Mouse (Mus musculus): ENCODE results near the gene Gli1. TPM values are rescaled to one million over a fixed set of nuclear protein-coding genes. Genes with fewer than 3 reads are reported as not detected.

The Gli1 gene
- polyA plus RNA-seq (2012) = 0.18 and 0.44 TPM in 2 replicates

DNA sequence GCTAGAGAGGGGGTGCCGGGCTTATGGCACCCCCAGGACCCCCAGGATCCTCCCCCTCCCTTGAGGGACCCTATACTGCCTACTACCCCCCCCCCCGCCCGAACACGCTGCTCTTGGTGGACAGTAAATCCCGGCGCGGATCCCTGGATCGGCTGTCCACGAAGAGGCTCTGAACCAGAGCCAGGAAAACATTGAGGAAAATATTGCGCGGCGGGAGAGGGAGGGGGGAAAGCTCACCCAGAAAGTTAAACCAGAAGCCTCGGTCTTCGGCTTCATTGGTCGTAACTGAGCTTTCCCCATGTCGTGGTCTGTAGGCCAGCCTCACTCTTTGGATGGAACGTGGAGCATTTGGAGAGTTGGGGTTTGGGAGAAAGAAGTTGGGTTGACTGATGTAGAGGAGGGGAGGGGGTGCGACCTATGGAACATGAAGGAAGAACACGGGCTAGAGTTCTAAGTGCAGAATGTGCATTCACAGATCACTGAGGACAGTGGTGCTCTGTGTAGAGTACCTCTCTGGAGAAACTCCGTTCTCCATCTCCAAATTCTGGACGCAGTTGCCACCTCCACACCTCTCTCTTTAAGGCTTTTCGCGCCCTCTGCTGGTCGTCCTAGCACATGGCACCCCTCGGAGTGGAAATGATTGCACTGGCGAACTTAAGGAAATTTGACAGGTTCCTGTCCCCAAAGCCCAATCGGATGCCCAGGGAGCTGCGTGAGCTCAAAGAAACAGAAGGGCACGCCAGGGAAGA, at the start of gene Gli1:
TSS of gene Gli1 (minus strand) at position 84 of the 749 bp plus-strand sequence.

DNA sequence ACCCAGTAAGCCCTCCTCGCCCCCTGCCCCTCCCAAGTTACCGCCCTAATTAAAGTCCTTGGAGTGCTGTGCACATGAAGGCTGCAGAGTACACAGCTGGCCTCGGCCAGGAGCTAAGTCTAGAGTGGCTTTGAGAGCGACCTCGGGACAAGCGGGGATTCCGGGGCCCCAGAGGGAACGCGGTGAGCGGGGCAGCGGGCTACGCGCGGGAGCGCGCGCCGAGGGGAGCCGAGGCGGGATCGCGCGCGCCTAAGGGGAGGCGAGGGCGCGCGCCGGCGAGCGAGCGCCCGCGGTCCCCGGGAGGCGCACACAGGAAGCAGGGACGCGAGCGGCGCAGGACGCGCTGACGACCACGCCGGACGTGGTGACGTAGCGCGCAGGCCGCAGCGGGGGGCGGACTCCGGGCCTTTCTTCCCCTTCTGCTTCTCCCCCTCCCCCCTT, 38.5 kb upstream of the Gli1 start, which contains the start of gene R3hdm2:
TSS of gene R3hdm2 (plus strand) at position 77 of the 441 bp plus-strand sequence.

DNA sequence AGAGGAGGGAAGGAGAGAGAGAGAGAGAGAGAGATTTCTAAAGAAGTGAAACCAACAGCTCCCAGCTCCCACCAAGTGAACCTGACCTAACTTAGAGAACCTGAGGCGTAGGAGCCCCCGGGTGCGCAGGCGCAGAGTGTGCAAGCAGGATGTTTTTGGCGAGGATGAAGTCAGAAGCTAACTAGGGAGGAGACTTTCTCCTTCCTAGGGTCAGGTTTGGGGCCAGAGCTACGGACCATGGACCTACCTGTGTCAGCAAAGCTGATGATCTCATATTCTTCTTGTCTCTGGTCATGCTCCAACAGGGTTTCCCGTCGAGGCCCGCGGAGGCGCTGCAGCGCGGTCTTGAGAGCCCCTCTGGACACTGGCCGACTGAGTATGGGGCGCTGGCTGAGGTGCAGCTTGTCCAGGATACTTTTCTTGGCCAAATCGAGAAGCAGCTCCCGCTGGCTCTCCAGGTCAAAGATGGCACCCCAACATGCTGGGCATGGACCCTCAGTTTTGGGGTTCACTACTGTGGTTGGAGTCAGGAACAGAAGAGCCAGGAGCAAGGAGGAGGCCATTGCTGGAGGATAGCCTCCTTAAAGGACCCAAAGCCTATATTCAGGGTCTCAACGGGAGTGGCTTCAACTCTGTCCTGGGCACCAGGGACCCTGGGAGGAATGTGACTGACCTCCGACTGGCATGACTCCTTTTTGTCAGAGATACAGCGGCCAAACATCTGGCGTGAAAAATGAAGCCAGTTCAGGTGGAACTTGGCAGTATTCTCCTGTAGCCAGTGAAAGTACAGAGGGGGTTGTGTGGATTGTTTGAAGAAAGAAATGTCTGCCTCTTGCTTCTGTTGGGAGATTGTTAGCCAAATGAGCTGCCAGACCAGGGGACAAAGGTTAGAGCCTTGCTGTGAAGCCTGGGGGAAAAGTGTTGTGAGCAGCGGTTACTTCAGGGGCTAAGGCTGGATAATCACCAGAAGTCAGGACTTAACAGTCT, 28.4 kb upstream of the Gli1 start, which contains the start of gene Inhbc:
TSS of gene Inhbc (minus strand) at position 598 of the 987 bp plus-strand sequence.

GRCm38 (mm10) chr10:127353909-127354895, 12.4 kb upstream of the Gli1 start, which contains the start of gene Inhbe:
TSS of gene Inhbe (minus strand) at chr10:127354411.

DNA sequence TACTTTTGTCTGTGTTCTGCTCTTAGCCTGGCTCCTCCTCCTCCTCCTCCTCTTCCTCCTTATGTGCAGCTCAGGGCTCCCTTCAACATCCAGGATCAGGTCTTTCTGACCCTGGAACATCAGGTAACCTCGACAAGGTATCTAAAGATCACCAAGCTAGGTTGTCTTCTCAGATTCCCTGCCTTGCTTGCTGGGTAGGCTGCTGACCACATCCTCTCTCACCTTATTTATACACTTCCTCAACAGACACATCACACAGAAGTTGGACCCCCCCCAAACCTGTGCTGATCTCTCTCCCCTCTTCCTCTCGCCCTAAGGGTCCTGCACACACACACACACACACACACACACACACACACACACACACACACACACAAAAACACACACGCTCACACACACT, 20.2 kb downstream of the Gli1 start, which contains the start of gene Arhgap9:
TSS of gene Arhgap9 (plus strand) at position 344 of the 400 bp plus-strand sequence.

GRCm38 (mm10) chr10:127311476-127312355, 30.1 kb downstream of the Gli1 start, which contains the start of gene Mars:
TSS of gene Mars (minus strand) at chr10:127311786.

DNA sequence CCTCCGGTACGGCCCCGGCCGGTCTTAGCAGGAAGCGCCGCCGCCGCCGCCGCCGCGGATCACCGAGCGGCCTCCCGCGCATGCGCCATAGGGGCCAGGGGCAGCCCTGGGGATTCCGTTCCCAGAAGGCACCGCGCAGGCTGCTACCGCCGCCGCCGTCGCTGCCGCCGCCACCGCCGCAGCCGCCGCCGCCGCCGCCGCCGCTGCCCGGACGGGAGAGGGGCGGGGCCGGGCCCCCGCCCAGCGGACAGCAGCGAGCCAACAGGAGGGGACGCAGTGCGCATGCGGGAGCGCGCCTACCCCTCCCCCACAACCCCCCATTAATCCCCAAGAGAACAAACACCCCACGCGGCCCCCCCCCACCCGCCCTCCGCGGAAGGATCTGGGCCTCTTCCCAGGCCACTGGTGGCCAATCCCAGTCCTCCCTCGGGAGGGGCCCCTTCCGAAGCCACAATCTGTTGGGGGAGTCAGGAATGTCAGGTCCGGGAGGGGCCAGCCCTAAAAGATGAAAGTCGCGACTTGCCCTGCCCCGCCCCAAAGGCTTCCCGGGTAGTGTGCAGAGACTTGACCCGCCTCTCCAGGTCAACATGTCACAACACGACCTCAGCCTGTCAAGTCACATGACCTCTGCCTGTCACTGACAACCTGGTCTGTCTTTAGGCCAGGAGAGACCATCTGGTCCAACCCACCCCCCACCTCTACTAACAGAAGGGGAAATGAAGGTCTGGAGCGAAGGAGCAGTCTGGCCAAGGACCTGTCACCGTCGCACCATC, 52.8 kb downstream of the Gli1 start, which contains the start of gene Mbd6:
TSS of gene Mbd6 (minus strand) at position 219 of the 773 bp plus-strand sequence.

Other genes with a start within 250 kb of the Gli1 start
- gene Os9, start 220.8 kb downstream of the Gli1 start, polyA plus RNA-seq (2012) = 290 and 314 TPM in 2 replicates
- 359 and 515 TPM in 2 replicates for gene B4galnt1, start 176.7 kb downstream of the Gli1 start, polyA plus RNA-seq (2012)
- 0.36 and 0.47 TPM in 2 replicates for gene Slc26a10, start 161.3 kb downstream of the Gli1 start, polyA plus RNA-seq (2012)
- 7.0 TPM in 2 replicates for gene Arhgef25, start 151.9 kb downstream of the Gli1 start, polyA plus RNA-seq (2012)
- 161 and 188 TPM in 2 replicates for gene Dtx3, start 146.2 kb downstream of the Gli1 start, polyA plus RNA-seq (2012)
- 26.5 and 27.1 TPM in 2 replicates for gene Pip4k2c, start 130.4 kb downstream of the Gli1 start, polyA plus RNA-seq (2012)
- gene Kif5a, start 78.6 kb downstream of the Gli1 start, polyA plus RNA-seq (2012) = 0.54 and 0.63 TPM in 2 replicates
- 150 and 154 TPM in 2 replicates for gene Dctn2, start 75.6 kb downstream of the Gli1 start, polyA plus RNA-seq (2012)
- 426 and 490 TPM in 2 replicates for gene Mbd6, start 53.0 kb downstream of the Gli1 start, polyA plus RNA-seq (2012)
- gene Mars, start 30.2 kb downstream of the Gli1 start, polyA plus RNA-seq (2012) = 53.6 and 60.7 TPM in 2 replicates
- gene Arhgap9, start 20.0 kb downstream of the Gli1 start, polyA plus RNA-seq (2012) = 40.4 and 45.0 TPM in 2 replicates
- gene Inhbe, start 12.4 kb upstream of the Gli1 start, polyA plus RNA-seq (2012) = 0.01 TPM in 1 of 2 replicates, not detected in the other
- 0.04 TPM in 1 of 2 replicates, not detected in the other for gene Inhbc, start 28.5 kb upstream of the Gli1 start, polyA plus RNA-seq (2012)
- 135 and 146 TPM in 2 replicates for gene R3hdm2, start 38.4 kb upstream of the Gli1 start, polyA plus RNA-seq (2012)
- 1.1 and 1.8 TPM in 2 replicates for gene Stac3, start 159.7 kb upstream of the Gli1 start, polyA plus RNA-seq (2012)
- gene Ndufa4l2, start 173.0 kb upstream of the Gli1 start, polyA plus RNA-seq (2012) = 0.38 TPM in 1 of 2 replicates, not detected in the other
- gene Shmt2, start 180.5 kb upstream of the Gli1 start, polyA plus RNA-seq (2012) = 201 and 228 TPM in 2 replicates
- 0.10 and 0.17 TPM in 2 replicates for gene Nxph4, start 192.6 kb upstream of the Gli1 start, polyA plus RNA-seq (2012)

Data from megakaryocyte-erythroid progenitor cell, adult 5 weeks (primary cell).